ENCODE assay signal across 8 mouse cellular contexts in genomic region chrX:12087511-12088300, GRCm38 (mm10).
A peak's percentile ranks its signal among the peaks of the same experiment; 100 is the strongest.
DNase-seq lines count a peak whose midpoint lies in the region; ATAC-seq and TF ChIP-seq lines count a peak whose summit lies in the region.

No protein-coding gene starts in this region.

- DNase-seq in embryo, embryonic 10.5 days (ENCODE audit: low spot score) = peak; percentile 33
- DNase-seq in embryo, embryonic 10 days (ENCODE audit: low spot score) = no peak
- peak; percentile 71 to 77 for DNase-seq in adrenal gland, postnatal 36 days
- no peak for DNase-seq in limb, embryonic 14.5 days (ENCODE audit: low spot score)

- H3K9ac ChIP-seq in forebrain, embryonic 16.5 days (replicated peaks; ENCODE audit: low read depth, low read length) = peak overlapping the region; percentile 68
- peak overlapping the region; percentile 72 for H3K9ac ChIP-seq in hindbrain, embryonic 12.5 days
- H3K9ac ChIP-seq in limb, embryonic 14.5 days (ENCODE audit: low read depth, low read length, severe bottlenecking) = peak overlapping the region; percentile 55
- peak overlapping the region; percentile 75 for H3K9ac ChIP-seq in midbrain, embryonic 13.5 days (replicated peaks)

- 2% methylated on average over 45 of the region's 55 CpGs for WGBS in forebrain, embryonic 16.5 days
- 2% methylated on average over 48 of the region's 55 CpGs for WGBS in hindbrain, embryonic 12.5 days
- 3% methylated on average over 36 of the region's 55 CpGs for WGBS in limb, embryonic 14.5 days
- WGBS in midbrain, embryonic 13.5 days = 5% methylated on average over 52 of the region's 55 CpGs

- peaks cover 33% of the 10 kb centered on the region for H3K4me1 ChIP-seq in forebrain, embryonic 16.5 days (replicated peaks; ENCODE audit: control insufficient read depth, insufficient read depth, low read length)
- peaks cover 52% of the 10 kb centered on the region for H3K4me1 ChIP-seq in hindbrain, embryonic 12.5 days
- peaks cover 21% of the 10 kb centered on the region for H3K4me1 ChIP-seq in limb, embryonic 14.5 days (ENCODE audit: control insufficient read depth, insufficient read depth, low read length)
- H3K4me1 ChIP-seq in midbrain, embryonic 13.5 days (replicated peaks) = peaks cover 68% of the 10 kb centered on the region
- peaks cover 36% of the 10 kb centered on the region for H3K4me1 ChIP-seq in testis, adult 2 months (ENCODE audit: control insufficient read depth, insufficient read depth, low read length)

- peaks cover 24% of the 10 kb centered on the region; the same call in 1 of the 2 replicates for H3K27me3 ChIP-seq in forebrain, embryonic 16.5 days (replicated peaks; ENCODE audit: control insufficient read depth, insufficient read depth, low read length)
- H3K27me3 ChIP-seq in hindbrain, embryonic 12.5 days = peaks cover 95% of the 10 kb centered on the region
- H3K27me3 ChIP-seq in limb, embryonic 14.5 days (ENCODE audit: control insufficient read depth, insufficient read depth, low read length) = peaks cover 45% of the 10 kb centered on the region
- peaks cover 91% of the 10 kb centered on the region for H3K27me3 ChIP-seq in midbrain, embryonic 13.5 days
- no peaks in the 10 kb centered on the region for H3K27me3 ChIP-seq in testis, adult 2 months (ENCODE audit: control insufficient read depth, insufficient read depth, low read length)

- ATAC-seq in forebrain, embryonic 16.5 days = no peak; the same call in 1 of the 2 replicates
- ATAC-seq in hindbrain, embryonic 12.5 days (ENCODE audit: low FRiP score) = peak; percentile 35; the same call in 1 of the 2 replicates
- no peak for ATAC-seq in limb, embryonic 14.5 days (ENCODE audit: low FRiP score, low read depth)
- peak; percentile 12; the same call in 1 of the 2 replicates for ATAC-seq in midbrain, embryonic 13.5 days

- H3K36me3 ChIP-seq in forebrain, embryonic 16.5 days (ENCODE audit: control insufficient read depth, insufficient read depth) = no peaks in the 10 kb centered on the region
- H3K36me3 ChIP-seq in hindbrain, embryonic 12.5 days = no peaks in the 10 kb centered on the region
- no peaks in the 10 kb centered on the region for H3K36me3 ChIP-seq in limb, embryonic 14.5 days (ENCODE audit: control insufficient read depth, insufficient read depth, low read length)
- H3K36me3 ChIP-seq in midbrain, embryonic 13.5 days = no peaks in the 10 kb centered on the region
- H3K36me3 ChIP-seq in testis, adult 2 months (ENCODE audit: control insufficient read depth, insufficient read depth, low read length) = no peaks in the 10 kb centered on the region

- peak overlapping the region; percentile 80 for H3K4me2 ChIP-seq in forebrain, embryonic 16.5 days (ENCODE audit: low read length)
- H3K4me2 ChIP-seq in hindbrain, embryonic 12.5 days (replicated peaks) = peak overlapping the region; percentile 91
- H3K4me2 ChIP-seq in limb, embryonic 14.5 days (replicated peaks; ENCODE audit: low read depth, low read length, severe bottlenecking) = peak overlapping the region; percentile 81
- H3K4me2 ChIP-seq in midbrain, embryonic 13.5 days (replicated peaks) = peak overlapping the region; percentile 82

- TF ChIP-seq POLR2A in limb, embryonic 14.5 days (IDR thresholded peaks at IDR 0.05; ENCODE audit: borderline replicate concordance, extremely low read depth, insufficient read depth, insufficient read length) = no peak
- TF ChIP-seq POLR2A in testis, adult 2 months (IDR thresholded peaks at IDR 0.05; ENCODE audit: control insufficient read depth, low read depth, low read length) = peak; percentile 18; the same call in 1 of the 2 replicates

- peak overlapping the region; percentile 95 for H3K27ac ChIP-seq in forebrain, embryonic 16.5 days (ENCODE audit: low read length)
- H3K27ac ChIP-seq in hindbrain, embryonic 12.5 days = peak overlapping the region; percentile 94
- H3K27ac ChIP-seq in limb, embryonic 14.5 days (replicated peaks; ENCODE audit: low read depth, low read length) = no peak overlapping the region; the same call in 1 of the 2 replicates
- H3K27ac ChIP-seq in midbrain, embryonic 13.5 days = peak overlapping the region; percentile 95
- peak overlapping the region; percentile 33 for H3K27ac ChIP-seq in testis, adult 2 months (ENCODE audit: control insufficient read depth, insufficient read depth, low read depth, low read length)

- no peak for TF ChIP-seq CTCF in testis, adult 2 months (IDR thresholded peaks at IDR 0.05; ENCODE audit: control insufficient read depth, insufficient read depth, insufficient replicate concordance, low read depth, low read length)

- H3K9me3 ChIP-seq in forebrain, embryonic 16.5 days (ENCODE audit: control insufficient read depth, low read length) = no peaks in the 10 kb centered on the region
- no peaks in the 10 kb centered on the region for H3K9me3 ChIP-seq in hindbrain, embryonic 12.5 days (replicated peaks)
- no peaks in the 10 kb centered on the region for H3K9me3 ChIP-seq in limb, embryonic 14.5 days (ENCODE audit: control insufficient read depth, low read length)
- H3K9me3 ChIP-seq in midbrain, embryonic 13.5 days = no peaks in the 10 kb centered on the region

- peak overlapping the region; percentile 53 for H3K4me3 ChIP-seq in forebrain, embryonic 16.5 days (replicated peaks; ENCODE audit: low read length)
- H3K4me3 ChIP-seq in hindbrain, embryonic 12.5 days = peak overlapping the region; percentile 45
- peak overlapping the region; percentile 47 for H3K4me3 ChIP-seq in limb, embryonic 14.5 days (replicated peaks; ENCODE audit: low read length)
- H3K4me3 ChIP-seq in midbrain, embryonic 13.5 days (replicated peaks) = peak overlapping the region; percentile 46
- H3K4me3 ChIP-seq in testis, adult 2 months (ENCODE audit: control insufficient read depth, low read depth, low read length) = peak overlapping the region; percentile 44

Comparison
In these comparisons a context has a peak if more than half of its experiments do, and no peak if none do; other contexts are left out.
1. DNase-seq: peak in embryo, embryonic 10.5 days (single experiment) and adrenal gland, postnatal 36 days (2 of 2); none in embryo, embryonic 10 days (single experiment) and limb, embryonic 14.5 days (single experiment).
2. ATAC-seq: peak in hindbrain, embryonic 12.5 days (single experiment) and midbrain, embryonic 13.5 days (single experiment); none in forebrain, embryonic 16.5 days (single experiment) and limb, embryonic 14.5 days (single experiment).
3. Peak in every context shown above with its lines, with median percentiles within 50 percentile points of each other: H3K4me2 ChIP-seq, H3K4me3 ChIP-seq and H3K9ac ChIP-seq.